ENCODE assay signal across 21 mouse cellular contexts in the genomic region with DNA sequence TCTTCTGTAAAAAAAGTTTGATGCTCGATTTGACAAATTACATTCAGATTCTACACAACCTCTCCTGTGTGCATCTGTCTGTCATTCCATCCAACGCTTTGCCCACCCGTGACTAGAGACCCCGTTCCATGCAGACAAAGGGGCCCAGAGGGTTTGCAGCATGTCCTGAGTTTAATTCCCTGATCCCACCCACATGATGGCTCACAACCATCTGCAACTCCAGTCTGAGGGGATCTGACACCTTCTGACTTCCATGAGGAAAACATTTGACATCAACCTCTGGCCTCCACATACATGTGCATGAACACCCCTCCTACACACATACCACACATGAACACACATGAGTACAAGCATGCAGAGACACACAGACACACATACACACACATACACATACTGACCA.
"Had no signal": no experiment of that assay in that cellular context is flagged by ENCODE, and none has a peak within 500 bp of the region (broad histone marks: within the 10 kb centered on the region; RNA-seq: fewer than 3 reads in every experiment).

No protein-coding gene starts in this region.

- H3K4me2 ChIP-seq: liver, embryonic 13.5 days; midbrain, embryonic 12.5 days; midbrain, embryonic 15.5 days; neural tube, embryonic 12.5 days; neural tube, embryonic 15.5 days had no signal

- ATAC-seq: midbrain, embryonic 15.5 days had no signal

- H3K27me3 ChIP-seq: liver, embryonic 13.5 days; midbrain, embryonic 12.5 days; midbrain, embryonic 15.5 days; neural tube, embryonic 12.5 days; neural tube, embryonic 15.5 days had no signal

- DNase-seq: kidney, adult 8-10 months; kidney, postnatal 25 days; layer of hippocampus, adult 9-11 months; liver, embryonic 13.5 days; lung, adult 2 months; lung, postnatal 14 days; lung, postnatal 4 days; right cerebral cortex, adult 18-20 months; right cerebral cortex, postnatal 14 days; right cerebral cortex, postnatal 4 days; thymus, adult 2 months; thymus, postnatal 14 days; thymus, postnatal 4 days had no signal

- H3K27ac ChIP-seq: kidney, postnatal 0 days; layer of hippocampus, adult 2 months; left cerebral cortex, adult 2 months; liver, embryonic 13.5 days; midbrain, embryonic 12.5 days; midbrain, embryonic 15.5 days; neural tube, embryonic 12.5 days; neural tube, embryonic 15.5 days; stomach, postnatal 0 days had no signal

- H3K4me3 ChIP-seq: layer of hippocampus, adult 2 months; left cerebral cortex, adult 2 months; liver, embryonic 13.5 days; midbrain, embryonic 12.5 days; midbrain, embryonic 15.5 days; neural tube, embryonic 12.5 days; neural tube, embryonic 15.5 days had no signal

- H3K9me3 ChIP-seq: liver, embryonic 13.5 days; midbrain, embryonic 15.5 days had no signal

- H3K9ac ChIP-seq: liver, embryonic 13.5 days; midbrain, embryonic 12.5 days; midbrain, embryonic 15.5 days; neural tube, embryonic 12.5 days; neural tube, embryonic 15.5 days had no signal

- H3K36me3 ChIP-seq: midbrain, embryonic 15.5 days had no signal

- H3K4me1 ChIP-seq: liver, embryonic 13.5 days; midbrain, embryonic 12.5 days; midbrain, embryonic 15.5 days; neural tube, embryonic 12.5 days; neural tube, embryonic 15.5 days had no signal
